Mouse (Mus musculus) liver, embryonic 18 days (tissue): Measurements from ENCODE around the gene Icos. TPM values are rescaled to one million over a fixed set of nuclear protein-coding genes. Genes with fewer than 3 reads are reported as not detected.

Experiments
- polyA plus RNA-seq: library from polyadenylated mRNA; depleted of rRNA; stranded (reverse); fragments of >200 nt; gene quantifications from 2 replicates; pipeline ENCODE4 v1.2.3, GENCODE M21; 2012; rRNA removed

The Icos gene
- polyA plus RNA-seq: 0.71 and 0.77 TPM in 2 replicates

GRCm38 (mm10) chr1:60977641-60978040 is at the start of gene Icos:
Gene Icos (plus strand): TSS chr1:60977927.

Other genes with a start within 250 kb of the Icos start
- not detected in 2 replicates for gene Ctla4, start 90.9 kb upstream of the Icos start, polyA plus RNA-seq